Mouse (Mus musculus): ENCODE data around the gene Mylip. TPM values are rescaled to one million over a fixed set of nuclear protein-coding genes. Genes with fewer than 3 reads are reported as not detected.
A peak's percentile ranks its signal among the peaks of the same experiment; 100 is the strongest.

Gene Mylip
- polyA plus RNA-seq, 1 experiment from 2014 or later = 5.1 TPM

DNA sequence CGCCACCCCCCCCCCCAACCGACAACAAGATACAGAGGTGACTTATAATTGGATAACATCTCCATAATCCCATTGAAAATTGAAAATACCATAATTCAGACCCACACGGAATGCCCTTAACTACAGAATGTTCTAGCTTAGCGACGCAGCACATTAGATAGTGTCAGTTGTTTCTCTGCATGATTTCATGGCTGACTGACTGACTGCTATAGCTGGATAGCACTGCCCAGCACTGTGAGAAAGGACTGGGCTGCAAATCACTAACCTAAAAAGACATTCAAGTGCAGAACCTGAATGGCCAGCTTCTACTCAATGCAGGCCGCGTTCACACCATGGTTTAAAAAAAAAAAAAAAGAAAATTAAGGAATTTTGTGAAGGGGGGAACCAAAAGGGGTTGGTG is 62.9 kb downstream of the Mylip start:
- Histone ChIP-seq H3K4me2 (ENCODE audit: low read depth) (no peak overlapping the region), H3K36me3 (ENCODE audit: control insufficient read depth, insufficient read depth, low read length) (no peaks in the 10 kb centered on the region), H3K9me3 (ENCODE audit: control insufficient read depth, low read length) (no peaks in the 10 kb centered on the region), H3K27ac (ENCODE audit: low read depth, low read length) (no peak overlapping the region), H3K27me3 (ENCODE audit: control insufficient read depth, insufficient read depth, low read length) (no peaks in the 10 kb centered on the region), H3K4me3 (ENCODE audit: low read depth, low read length) (no peak overlapping the region), H3K4me1 (ENCODE audit: control insufficient read depth, insufficient read depth, low read length) (peaks cover 20% of the 10 kb centered on the region; the same call in 1 of the 2 replicates), H3K9ac (ENCODE audit: low read length) (no peak overlapping the region)
- 63% methylated on average over 7 of the region's 7 CpGs for WGBS
- DNase-seq (ENCODE audit: low spot score) = no peak
- no peak for ATAC-seq (ENCODE audit: insufficient read depth, low FRiP score, low TSS enrichment)

DNA sequence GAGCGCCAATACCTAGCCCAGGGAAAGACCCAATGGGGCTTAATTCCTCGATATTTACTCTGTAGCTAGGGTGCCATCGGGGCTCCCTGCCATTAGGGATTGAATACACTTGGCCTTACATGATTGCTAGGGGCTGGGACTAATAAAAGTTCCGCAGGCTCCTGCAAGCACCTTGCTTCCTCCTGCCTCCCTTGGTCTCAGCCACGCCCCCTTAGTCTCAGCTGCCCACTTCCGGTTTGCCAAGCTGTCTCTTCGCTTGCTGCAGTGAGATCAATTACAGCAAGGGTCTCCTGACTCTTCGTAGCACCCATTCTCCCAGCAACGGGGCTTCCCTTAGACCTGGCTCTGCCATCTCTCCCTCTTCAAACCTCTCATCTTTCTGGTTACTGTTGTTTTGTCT is 63.5 kb downstream of the Mylip start:
- Histone ChIP-seq H3K4me1 (ENCODE audit: control insufficient read depth, insufficient read depth, low read length) (peaks cover 20% of the 10 kb centered on the region; the same call in 1 of the 2 replicates), H3K27me3 (ENCODE audit: control insufficient read depth, insufficient read depth, low read length) (no peaks in the 10 kb centered on the region), H3K27ac (ENCODE audit: low read depth, low read length) (no peak overlapping the region), H3K36me3 (ENCODE audit: control insufficient read depth, insufficient read depth, low read length) (no peaks in the 10 kb centered on the region), H3K4me3 (ENCODE audit: low read depth, low read length) (no peak overlapping the region), H3K9ac (ENCODE audit: low read length) (no peak overlapping the region), H3K4me2 (ENCODE audit: low read depth) (no peak overlapping the region), H3K9me3 (ENCODE audit: control insufficient read depth, low read length) (no peaks in the 10 kb centered on the region)
- WGBS = 66% methylated on average over 9 of the region's 9 CpGs
- DNase-seq (ENCODE audit: low spot score) (no peak), ATAC-seq (ENCODE audit: insufficient read depth, low FRiP score, low TSS enrichment) (no peak)

DNA sequence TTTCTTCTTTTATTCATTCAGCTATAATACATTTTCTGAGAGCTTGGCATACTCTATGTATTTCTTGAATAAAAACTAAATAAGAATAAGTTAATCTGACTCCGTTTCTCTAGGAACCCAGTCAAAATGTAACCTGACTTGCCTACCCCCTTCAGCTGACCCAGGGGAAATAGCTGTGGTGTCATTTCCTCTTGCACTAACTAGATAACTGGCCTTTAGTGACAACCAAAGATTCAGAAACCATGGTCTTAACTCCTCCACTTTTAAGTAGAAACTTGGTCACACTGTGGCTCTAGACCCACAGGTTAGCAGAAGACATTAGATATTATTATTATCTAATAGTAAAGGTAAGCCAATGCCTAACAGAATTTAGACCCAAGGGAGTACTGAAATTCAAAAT is 64.5 kb downstream of the Mylip start:
- Histone ChIP-seq H3K4me1 (ENCODE audit: control insufficient read depth, insufficient read depth, low read length) (peaks cover 20% of the 10 kb centered on the region; the same call in 1 of the 2 replicates), H3K36me3 (ENCODE audit: control insufficient read depth, insufficient read depth, low read length) (no peaks in the 10 kb centered on the region), H3K4me3 (ENCODE audit: low read depth, low read length) (no peak overlapping the region), H3K9me3 (ENCODE audit: control insufficient read depth, low read length) (no peaks in the 10 kb centered on the region), H3K27ac (ENCODE audit: low read depth, low read length) (no peak overlapping the region), H3K4me2 (ENCODE audit: low read depth) (no peak overlapping the region), H3K9ac (ENCODE audit: low read length) (no peak overlapping the region), H3K27me3 (ENCODE audit: control insufficient read depth, insufficient read depth, low read length) (no peaks in the 10 kb centered on the region)
- no peak for ATAC-seq (ENCODE audit: insufficient read depth, low FRiP score, low TSS enrichment)
- no peak for DNase-seq (ENCODE audit: low spot score)
- WGBS = 85% methylated on average over 1 of the region's 1 CpGs

DNA sequence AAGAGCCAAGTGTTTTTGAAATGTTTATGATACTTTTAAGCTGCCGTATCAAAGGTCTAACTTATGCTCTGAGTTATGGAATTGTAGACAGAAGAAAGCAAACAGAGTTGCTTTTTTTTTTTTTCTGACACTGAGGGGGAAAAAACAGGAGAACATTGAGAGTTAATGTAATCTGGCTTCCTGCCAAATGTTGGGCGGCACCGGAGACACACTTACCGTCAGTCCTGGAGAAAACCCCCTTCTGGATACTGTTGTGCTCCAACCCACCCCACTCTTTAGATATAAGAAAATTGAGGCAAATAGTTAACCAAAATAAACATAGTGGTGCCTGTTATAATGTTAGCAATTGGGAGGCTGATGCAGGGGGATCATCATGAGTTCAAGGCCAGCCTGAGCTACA is 65.1 kb downstream of the Mylip start:
- H3K4me3 ChIP-seq (ENCODE audit: low read depth, low read length) = no peak overlapping the region
- peaks cover 20% of the 10 kb centered on the region; the same call in 1 of the 2 replicates for H3K4me1 ChIP-seq (ENCODE audit: control insufficient read depth, insufficient read depth, low read length)
- H3K4me2 ChIP-seq (ENCODE audit: low read depth) = no peak overlapping the region
- DNase-seq (ENCODE audit: low spot score) = peak; percentile 49
- H3K9me3 ChIP-seq (ENCODE audit: control insufficient read depth, low read length) = no peaks in the 10 kb centered on the region
- ATAC-seq (ENCODE audit: insufficient read depth, low FRiP score, low TSS enrichment) = no peak
- no peak overlapping the region for H3K9ac ChIP-seq (ENCODE audit: low read length)
- WGBS = 34% methylated on average over 4 of the region's 4 CpGs
- H3K36me3 ChIP-seq (ENCODE audit: control insufficient read depth, insufficient read depth, low read length) = no peaks in the 10 kb centered on the region
- 0 out of 2 replicates have a peak overlapping the region, but pooled peaks have one; percentile 69 for H3K27ac ChIP-seq (ENCODE audit: low read depth, low read length)
- H3K27me3 ChIP-seq (ENCODE audit: control insufficient read depth, insufficient read depth, low read length) = no peaks in the 10 kb centered on the region

DNA sequence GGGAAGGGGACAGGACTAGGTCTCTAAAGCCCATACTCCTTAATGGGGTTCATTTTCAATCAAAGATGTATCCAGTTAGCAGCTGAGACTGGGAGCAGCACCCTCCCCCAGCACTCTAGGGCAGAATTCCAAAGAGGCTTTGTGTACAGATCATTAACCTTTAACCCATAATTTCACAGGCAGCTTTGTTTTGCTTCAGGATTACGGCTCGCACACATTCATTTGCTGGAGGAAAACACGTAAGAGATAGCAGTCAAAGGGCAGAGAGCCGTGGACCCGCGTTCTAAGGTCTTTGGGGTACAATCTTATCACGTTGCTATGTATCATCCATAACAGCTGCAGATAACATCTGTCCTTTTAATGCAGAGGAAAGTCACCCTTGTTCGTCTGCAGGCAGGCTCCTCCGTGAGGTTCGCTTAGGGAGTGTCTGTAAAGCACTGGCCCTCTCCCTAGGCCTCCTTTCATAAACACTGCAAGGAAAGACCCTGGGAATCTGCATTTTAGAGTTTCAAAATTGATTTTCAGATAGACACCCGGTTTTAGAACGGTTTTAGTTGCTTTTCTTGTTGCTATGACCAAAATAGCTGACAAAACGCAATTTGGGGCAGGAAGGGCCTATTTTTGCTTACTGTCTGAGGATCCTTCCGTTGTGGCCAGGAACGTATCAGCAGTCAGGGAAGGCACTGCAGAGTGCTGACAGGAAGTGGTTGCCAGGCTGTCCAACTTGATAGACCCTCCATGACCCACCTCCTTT is 65.7 kb downstream of the Mylip start:
- H3K4me1 ChIP-seq (ENCODE audit: control insufficient read depth, insufficient read depth, low read length) = peaks cover 20% of the 10 kb centered on the region; the same call in 1 of the 2 replicates
- H3K27ac ChIP-seq (ENCODE audit: low read depth, low read length) = peak overlapping the region; percentile 69; the same call in 1 of the 2 replicates
- H3K9ac ChIP-seq (ENCODE audit: low read length) = no peak overlapping the region
- no peaks in the 10 kb centered on the region for H3K9me3 ChIP-seq (ENCODE audit: control insufficient read depth, low read length)
- H3K27me3 ChIP-seq (ENCODE audit: control insufficient read depth, insufficient read depth, low read length) = no peaks in the 10 kb centered on the region
- H3K4me3 ChIP-seq (ENCODE audit: low read depth, low read length) = no peak overlapping the region
- no peak overlapping the region for H3K4me2 ChIP-seq (ENCODE audit: low read depth)
- H3K36me3 ChIP-seq (ENCODE audit: control insufficient read depth, insufficient read depth, low read length) = no peaks in the 10 kb centered on the region
- DNase-seq (ENCODE audit: low spot score) (peak; percentile 67), ATAC-seq (ENCODE audit: insufficient read depth, low FRiP score, low TSS enrichment) (peak; percentile 71; the same call in 1 of the 2 replicates)
- WGBS = 16% methylated on average over 15 of the region's 15 CpGs

DNA sequence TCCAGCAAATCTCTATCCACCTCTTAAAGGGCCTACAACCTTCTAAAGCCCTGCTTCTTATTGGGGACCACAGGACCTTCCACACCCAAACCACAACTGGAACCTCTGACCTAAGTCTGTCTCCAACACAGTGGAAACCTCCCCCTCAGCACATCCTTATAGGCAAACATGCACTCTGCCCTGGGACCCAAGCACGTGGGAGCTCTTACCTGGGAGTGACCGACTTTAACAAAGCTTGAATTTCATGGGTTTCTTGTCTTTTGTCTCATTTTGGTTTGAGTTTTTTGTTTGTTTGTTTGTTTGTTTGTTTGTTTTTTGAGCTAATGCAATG is 66.3 kb downstream of the Mylip start:
- peaks cover 20% of the 10 kb centered on the region; the same call in 1 of the 2 replicates for H3K4me1 ChIP-seq (ENCODE audit: control insufficient read depth, insufficient read depth, low read length)
- H3K36me3 ChIP-seq (ENCODE audit: control insufficient read depth, insufficient read depth, low read length) = no peaks in the 10 kb centered on the region
- no peaks in the 10 kb centered on the region for H3K27me3 ChIP-seq (ENCODE audit: control insufficient read depth, insufficient read depth, low read length)
- no peaks in the 10 kb centered on the region for H3K9me3 ChIP-seq (ENCODE audit: control insufficient read depth, low read length)
- peak overlapping the region; percentile 69; the same call in 1 of the 2 replicates for H3K27ac ChIP-seq (ENCODE audit: low read depth, low read length)
- 87% methylated on average over 2 of the region's 2 CpGs for WGBS
- DNase-seq (ENCODE audit: low spot score) (no peak), ATAC-seq (ENCODE audit: insufficient read depth, low FRiP score, low TSS enrichment) (no peak)
- no peak overlapping the region for H3K4me2 ChIP-seq (ENCODE audit: low read depth)
- H3K4me3 ChIP-seq (ENCODE audit: low read depth, low read length) = no peak overlapping the region
- H3K9ac ChIP-seq (ENCODE audit: low read length) = no peak overlapping the region

DNA sequence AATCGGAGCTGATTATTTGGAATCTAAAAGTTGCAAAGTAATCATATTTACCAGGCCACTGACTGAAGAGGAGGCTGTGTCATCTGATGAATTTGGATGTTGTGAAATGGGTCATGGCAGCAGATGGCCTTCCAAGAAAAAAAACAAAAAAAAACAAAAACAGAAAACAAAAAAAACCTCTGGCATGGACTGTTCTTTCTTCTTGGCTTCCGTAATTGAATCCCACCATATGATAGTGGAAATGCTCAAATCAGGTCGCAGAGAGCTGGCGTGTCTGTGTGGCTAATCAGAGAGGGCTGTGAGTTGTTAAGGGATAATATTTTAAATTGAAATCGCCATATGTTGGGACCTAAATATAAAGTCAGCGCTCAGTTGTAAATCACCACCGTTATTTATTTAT is 67.9 kb downstream of the Mylip start:
- ATAC-seq (ENCODE audit: insufficient read depth, low FRiP score, low TSS enrichment) (no peak), DNase-seq (ENCODE audit: low spot score) (no peak)
- Histone ChIP-seq H3K4me3 (ENCODE audit: low read depth, low read length) (no peak overlapping the region), H3K4me1 (ENCODE audit: control insufficient read depth, insufficient read depth, low read length) (peaks cover 16% of the 10 kb centered on the region; the same call in 1 of the 2 replicates), H3K27ac (ENCODE audit: low read depth, low read length) (no peak overlapping the region), H3K27me3 (ENCODE audit: control insufficient read depth, insufficient read depth, low read length) (no peaks in the 10 kb centered on the region), H3K9ac (ENCODE audit: low read length) (no peak overlapping the region), H3K9me3 (ENCODE audit: control insufficient read depth, low read length) (no peaks in the 10 kb centered on the region), H3K4me2 (ENCODE audit: low read depth) (no peak overlapping the region), H3K36me3 (ENCODE audit: control insufficient read depth, insufficient read depth, low read length) (no peaks in the 10 kb centered on the region)
- WGBS = 70% methylated on average over 7 of the region's 7 CpGs

DNA sequence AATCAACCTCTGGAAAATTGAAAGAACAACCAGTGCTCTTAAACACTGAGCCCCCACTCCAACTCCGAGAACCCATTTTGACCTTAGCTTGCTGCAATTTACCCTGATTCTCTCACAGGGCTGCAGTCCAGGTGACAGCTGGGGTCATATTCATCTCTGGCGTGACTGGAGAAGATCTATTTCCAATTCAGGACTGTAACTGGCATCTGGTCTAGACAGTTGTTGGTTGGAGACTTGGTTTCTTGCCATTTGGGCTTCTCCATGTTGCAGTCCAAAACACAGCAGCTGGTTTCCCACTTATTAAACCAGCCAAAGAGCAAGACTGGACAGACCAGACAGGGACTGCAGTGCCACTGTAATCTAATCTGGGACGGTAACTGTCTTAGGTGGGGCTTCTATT is 70.6 kb downstream of the Mylip start:
- Histone ChIP-seq H3K4me2 (ENCODE audit: low read depth) (no peak overlapping the region), H3K4me3 (ENCODE audit: low read depth, low read length) (no peak overlapping the region), H3K9me3 (ENCODE audit: control insufficient read depth, low read length) (no peaks in the 10 kb centered on the region), H3K4me1 (ENCODE audit: control insufficient read depth, insufficient read depth, low read length) (0 out of 2 replicates have a peak, but pooled peaks cover 4% of the 10 kb centered on the region), H3K9ac (ENCODE audit: low read length) (no peak overlapping the region), H3K36me3 (ENCODE audit: control insufficient read depth, insufficient read depth, low read length) (no peaks in the 10 kb centered on the region), H3K27me3 (ENCODE audit: control insufficient read depth, insufficient read depth, low read length) (no peaks in the 10 kb centered on the region), H3K27ac (ENCODE audit: low read depth, low read length) (no peak overlapping the region)
- ATAC-seq (ENCODE audit: insufficient read depth, low FRiP score, low TSS enrichment) (no peak), DNase-seq (ENCODE audit: low spot score) (no peak)
- WGBS = 82% methylated on average over 3 of the region's 3 CpGs

DNA sequence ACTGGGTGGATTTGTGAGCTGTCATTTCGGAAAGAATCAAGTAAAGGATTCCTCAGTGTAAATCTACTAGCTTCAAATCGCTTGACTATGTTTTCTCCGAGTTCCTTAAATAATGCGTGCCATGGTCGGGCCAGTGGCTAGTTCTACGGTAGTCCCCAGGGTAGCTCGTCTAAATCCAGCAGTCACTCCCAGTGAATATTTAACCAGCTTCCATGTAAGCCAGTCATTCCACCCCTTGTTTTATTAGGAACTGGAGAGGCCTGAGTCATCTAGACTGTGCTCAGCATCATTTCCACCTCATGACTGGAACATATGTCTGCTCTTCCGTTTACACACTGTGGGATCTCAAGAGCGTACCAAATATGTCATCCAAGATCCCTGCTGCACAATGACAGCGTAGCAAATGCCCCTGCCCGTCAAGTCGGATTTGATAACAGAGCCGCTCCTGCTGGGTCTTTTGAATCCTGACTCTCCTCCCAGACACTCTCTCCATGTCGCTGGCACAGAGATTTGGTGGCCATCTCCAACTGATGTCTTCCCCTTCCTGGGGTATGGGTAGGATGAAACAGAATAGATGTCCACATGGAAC is 71.9 kb downstream of the Mylip start:
- ATAC-seq (ENCODE audit: insufficient read depth, low FRiP score, low TSS enrichment) = no peak
- DNase-seq (ENCODE audit: low spot score) = no peak
- H3K4me1 ChIP-seq (ENCODE audit: control insufficient read depth, insufficient read depth, low read length) = no peaks in the 10 kb centered on the region
- 81% methylated on average over 14 of the region's 14 CpGs for WGBS
- H3K4me2 ChIP-seq (ENCODE audit: low read depth) = no peak overlapping the region
- H3K27me3 ChIP-seq (ENCODE audit: control insufficient read depth, insufficient read depth, low read length) = peaks cover 3% of the 10 kb centered on the region; the same call in 1 of the 2 replicates
- H3K9ac ChIP-seq (ENCODE audit: low read length) = no peak overlapping the region
- H3K36me3 ChIP-seq (ENCODE audit: control insufficient read depth, insufficient read depth, low read length) = no peaks in the 10 kb centered on the region
- no peak overlapping the region for H3K27ac ChIP-seq (ENCODE audit: low read depth, low read length)
- no peak overlapping the region for H3K4me3 ChIP-seq (ENCODE audit: low read depth, low read length)
- no peaks in the 10 kb centered on the region for H3K9me3 ChIP-seq (ENCODE audit: control insufficient read depth, low read length)

All from neural tube, embryonic 11.5 days (tissue).